Mouse (Mus musculus) lung, postnatal 14 days (tissue): Measurements from ENCODE around the gene Gm11084.
A peak's percentile ranks its signal among the peaks of the same experiment; 100 is the strongest.
"Not testable (repeated sequence)": the region's sequence is repeated elsewhere in the genome, so short reads cannot be mapped to it uniquely, and the experiment has no call there.

Experiments used
- DNase-seq: peaks from one replicate; pipeline ENCODE4 v3.0.0; 2021

Gm11084 gene

DNA sequence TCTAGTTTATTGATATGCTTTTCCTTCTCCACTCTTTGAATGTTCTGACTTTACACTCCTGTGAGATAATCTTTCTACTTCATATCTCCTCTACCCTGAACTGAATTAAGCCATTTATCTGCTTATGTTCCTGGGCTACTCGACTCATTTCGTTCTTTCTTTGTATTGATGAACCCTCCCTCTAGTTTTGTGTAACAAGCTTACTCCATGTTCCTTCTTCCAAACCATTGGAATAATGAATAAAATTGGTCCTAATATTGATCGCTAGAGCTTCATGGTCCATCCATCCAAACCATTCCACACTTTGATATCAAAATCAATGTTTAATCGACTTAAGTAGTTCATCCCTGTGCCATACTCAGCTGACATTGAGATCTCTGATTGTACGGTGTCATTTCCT is at the start of gene Gm11084:
Gm11084 (minus strand) TSS at position 101 of the 400 bp plus-strand sequence.
- no peak for DNase-seq

- DNase-seq, result no peak
Measured at GRCm38 (mm10) chr2:73031061-73032055, 44.8 kb upstream of the Gm11084 start.

DNA sequence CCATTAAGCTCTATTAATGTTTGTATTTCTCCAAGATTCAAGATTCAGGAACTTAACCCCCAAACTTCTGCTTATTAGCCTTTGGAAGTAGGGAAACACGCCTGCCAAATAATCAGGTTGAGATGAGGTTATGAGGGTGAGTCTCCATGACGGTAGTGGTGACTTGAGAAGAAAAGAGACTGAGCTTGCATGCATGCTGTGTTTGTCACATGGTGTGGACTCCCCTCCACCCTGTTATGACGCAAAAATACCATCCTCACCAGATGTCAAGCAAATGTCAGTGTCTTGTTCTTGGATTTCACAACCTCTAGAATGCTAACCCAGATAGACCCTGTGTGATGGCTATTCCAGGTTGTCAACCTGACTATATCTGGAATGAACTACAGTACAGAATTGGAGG is 43.3 kb upstream of the Gm11084 start:
- no peak for DNase-seq

GRCm38 (mm10) chr2:73028019-73028418 is 41.5 kb upstream of the Gm11084 start:
- no peak for DNase-seq

GRCm38 (mm10) chr2:73027126-73027525 is 40.6 kb upstream of the Gm11084 start:
- DNase-seq, result no peak

- peak; percentile 38 for DNase-seq
Measured at GRCm38 (mm10) chr2:73023803-73024202, 37.3 kb upstream of the Gm11084 start.

DNA sequence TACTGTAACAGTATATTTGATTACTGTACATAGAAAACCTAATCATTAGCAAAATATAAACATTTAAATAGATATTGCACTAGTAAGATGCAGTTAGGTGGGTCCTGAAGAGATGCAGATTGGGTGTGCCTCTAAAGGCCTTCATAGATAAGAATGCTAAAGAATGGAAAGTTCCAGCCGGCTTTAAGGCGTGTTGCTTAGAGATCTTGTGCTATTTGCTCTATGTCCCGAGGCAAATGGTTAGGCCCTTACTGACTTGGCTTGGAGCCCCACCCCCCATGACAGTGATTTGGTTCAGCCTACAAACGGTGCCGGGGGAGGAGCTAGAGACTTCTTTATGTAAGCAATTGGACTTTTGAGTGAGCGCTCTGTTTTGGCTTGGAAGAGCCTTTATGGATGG is 34.5 kb upstream of the Gm11084 start:
- DNase-seq, result no peak

DNA sequence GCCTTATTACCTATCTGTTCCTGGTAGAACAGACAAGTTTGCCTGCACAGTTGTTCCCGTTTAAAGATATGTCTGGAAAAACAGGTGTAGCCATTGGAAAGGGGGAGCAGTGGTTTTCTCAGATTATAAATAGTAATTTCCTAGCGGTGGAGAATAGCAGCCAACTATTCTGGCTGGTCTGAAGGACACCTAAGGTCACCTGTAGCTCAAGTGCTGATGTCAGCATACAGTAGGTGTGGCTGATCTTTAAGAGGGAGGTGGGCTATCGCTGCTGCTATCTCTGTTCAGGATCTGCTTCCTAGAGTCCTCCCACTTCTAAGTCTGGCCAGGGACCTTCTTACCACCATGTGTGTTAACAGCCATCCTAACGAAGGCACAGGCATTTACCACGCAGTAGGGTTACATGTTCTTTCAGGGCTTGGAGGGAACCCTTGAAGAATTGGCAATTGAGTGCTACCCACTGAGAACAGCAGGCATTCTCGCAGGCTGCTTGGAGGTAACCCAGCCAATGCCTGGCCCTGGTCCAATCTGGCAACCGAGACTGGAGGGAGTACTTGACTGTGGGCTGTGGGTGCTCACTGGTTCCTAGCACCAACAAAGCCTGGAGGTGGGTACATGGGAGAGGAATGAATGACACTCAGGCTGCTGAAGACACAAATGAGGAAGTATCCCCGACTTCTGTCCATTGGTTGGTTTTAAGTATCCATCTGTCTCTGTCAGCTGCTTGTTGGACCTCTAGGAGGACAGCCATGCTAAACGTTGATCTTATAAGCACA is 33.0 kb upstream of the Gm11084 start:
- peak; percentile 69 for DNase-seq

DNA sequence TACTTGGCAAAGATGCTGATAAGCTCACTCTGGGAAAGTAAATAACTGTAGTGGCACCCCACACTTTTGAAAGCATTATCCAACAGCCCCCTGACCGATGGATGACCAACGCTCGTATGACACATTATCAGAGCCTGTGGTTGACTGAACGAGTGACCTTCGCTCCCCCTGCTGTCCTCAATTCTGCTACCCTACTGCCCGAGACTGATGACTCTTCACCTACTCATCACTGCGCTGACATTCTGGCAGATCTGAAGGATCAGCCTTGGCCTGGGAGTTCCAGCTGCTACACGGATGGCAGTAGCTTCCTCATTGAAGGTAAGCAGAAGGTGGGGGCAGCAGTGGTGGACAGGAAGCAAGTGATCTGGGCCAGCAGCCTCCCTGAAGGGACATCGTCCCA is 27.5 kb upstream of the Gm11084 start:
- DNase-seq, result not testable (repeated sequence)

DNA sequence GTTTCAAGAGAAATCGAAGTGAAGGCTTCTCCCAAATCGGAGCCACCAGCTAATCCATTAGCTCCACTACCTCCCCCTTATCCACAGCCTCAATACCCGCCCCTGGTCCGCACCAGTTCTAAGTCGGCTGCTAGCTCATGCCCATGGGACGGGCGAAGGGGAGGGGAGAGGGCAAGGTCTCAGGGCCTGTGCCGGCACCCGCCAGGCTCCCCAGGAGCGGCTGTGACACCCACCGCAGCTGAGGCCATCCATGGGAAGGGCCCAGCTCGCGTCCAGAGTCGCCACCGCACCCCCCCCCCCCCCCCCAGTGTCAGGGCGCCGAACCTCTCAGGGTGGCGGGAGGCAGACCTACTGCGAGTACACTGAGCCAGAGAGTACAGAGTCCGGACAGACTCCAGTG is 26.1 kb upstream of the Gm11084 start:
- no peak for DNase-seq

GRCm38 (mm10) chr2:73007472-73007871 is 21.0 kb upstream of the Gm11084 start:
- DNase-seq, result no peak

- no peak for DNase-seq
Measured at GRCm38 (mm10) chr2:73005611-73006515, 19.3 kb upstream of the Gm11084 start.

DNA sequence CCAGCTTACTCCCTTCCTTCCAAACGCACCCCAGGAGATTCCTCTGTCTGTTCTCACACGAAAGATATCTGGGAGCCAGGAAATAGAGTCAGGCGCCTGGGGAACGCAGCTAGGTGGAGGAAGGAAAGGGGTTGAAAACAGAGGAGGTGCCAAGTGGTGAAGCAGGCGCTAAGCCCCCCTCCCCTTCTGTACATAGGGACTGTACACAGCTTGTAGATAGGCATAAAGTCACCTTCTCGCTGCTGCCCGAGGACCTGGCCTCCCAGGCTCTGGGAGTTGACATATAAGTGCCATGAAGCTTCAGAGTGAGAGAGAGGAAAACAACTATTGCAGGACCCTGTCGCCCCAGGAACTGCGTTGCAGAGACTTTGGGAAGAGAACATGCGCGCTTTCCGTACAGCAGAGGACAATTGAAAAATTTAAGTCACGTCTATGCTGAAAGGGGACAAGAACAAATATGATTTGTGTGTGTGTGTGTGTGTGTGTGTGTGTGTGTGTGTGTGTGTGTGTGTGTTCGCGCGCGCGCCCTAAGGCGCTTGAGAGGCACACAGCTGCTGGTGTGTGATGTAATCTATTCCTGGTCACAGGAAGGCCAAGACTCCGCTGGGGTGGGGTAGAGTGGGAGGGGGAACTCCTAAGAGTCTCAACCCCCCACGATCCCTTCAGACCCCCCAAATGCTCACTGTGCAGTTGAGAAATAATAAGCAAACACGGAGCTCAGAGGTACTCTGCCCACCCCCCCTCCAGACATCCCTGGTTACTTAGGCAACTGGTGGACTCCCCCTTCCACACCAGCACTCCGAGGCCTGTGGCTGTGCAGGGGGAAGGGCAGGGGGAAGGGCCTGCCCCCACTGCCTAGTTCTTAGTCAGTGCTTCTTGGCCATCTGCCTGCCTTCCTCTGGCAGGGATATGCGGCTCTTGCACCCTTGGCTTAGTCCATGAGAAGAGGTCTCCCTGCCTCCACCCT is 17.5 kb upstream of the Gm11084 start:
- peak; percentile 86 for DNase-seq

DNA sequence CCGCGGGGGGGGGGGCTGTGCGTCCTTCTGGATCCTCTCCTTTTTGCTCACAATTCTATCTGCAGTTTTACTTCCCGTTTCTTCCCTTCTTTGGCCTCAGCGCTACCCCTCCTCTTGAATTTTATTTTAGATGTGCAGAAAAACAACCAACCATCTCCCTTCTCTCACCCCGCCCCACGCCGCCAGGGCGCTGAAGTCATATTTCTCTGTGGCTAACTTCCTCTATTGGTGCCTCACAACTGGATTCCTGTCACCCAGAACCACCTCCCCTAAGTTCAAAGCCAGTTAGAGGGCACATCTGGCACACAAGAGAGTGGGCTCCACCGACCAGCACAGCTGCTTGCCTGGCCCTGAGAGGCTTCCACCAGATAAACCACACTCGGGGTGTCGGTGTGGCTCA is 16.5 kb upstream of the Gm11084 start:
- peak; percentile 50 for DNase-seq

GRCm38 (mm10) chr2:73002451-73002850 is 15.9 kb upstream of the Gm11084 start:
- no peak for DNase-seq

DNA sequence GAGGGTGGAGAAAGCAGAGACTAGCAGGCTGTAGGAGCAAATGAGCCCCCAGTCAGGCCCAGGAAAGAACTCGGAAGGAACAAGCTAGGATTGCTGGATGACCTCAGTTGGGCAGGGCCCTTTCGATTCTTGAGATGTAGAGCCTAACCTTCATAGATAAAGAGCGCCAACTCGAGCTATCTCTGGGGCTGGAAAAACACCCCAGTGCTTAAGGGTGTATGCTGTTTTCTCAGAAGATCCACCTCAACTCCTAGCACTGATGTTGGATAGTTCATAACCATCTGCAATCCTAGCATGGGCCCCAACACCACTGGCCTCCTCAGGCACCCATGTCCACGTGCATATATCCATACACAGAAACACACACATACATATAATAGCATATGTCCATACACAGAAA is 15.5 kb upstream of the Gm11084 start:
- DNase-seq, result no peak

GRCm38 (mm10) chr2:73000194-73000593 is 13.7 kb upstream of the Gm11084 start:
- no peak for DNase-seq

DNA sequence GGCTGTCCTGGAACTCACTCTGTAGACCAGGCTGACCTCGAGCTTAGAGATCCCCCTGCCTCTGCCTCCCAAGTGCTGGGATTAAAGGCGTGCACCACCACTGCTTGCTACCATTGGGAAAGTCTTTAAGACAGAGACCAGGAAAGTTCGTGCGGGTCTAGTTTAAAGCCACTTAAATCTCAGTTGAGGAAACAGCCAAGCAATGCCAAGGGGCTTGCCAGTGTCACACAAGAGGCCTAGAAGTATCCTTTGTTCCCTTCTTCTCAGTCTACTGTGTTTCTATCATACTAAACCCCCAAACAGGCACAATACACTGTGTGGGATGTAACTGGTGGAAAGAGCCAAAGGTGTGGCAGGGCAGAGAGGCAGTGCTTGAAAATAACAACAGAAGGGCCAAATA is 11.1 kb upstream of the Gm11084 start:
- no peak for DNase-seq

DNA sequence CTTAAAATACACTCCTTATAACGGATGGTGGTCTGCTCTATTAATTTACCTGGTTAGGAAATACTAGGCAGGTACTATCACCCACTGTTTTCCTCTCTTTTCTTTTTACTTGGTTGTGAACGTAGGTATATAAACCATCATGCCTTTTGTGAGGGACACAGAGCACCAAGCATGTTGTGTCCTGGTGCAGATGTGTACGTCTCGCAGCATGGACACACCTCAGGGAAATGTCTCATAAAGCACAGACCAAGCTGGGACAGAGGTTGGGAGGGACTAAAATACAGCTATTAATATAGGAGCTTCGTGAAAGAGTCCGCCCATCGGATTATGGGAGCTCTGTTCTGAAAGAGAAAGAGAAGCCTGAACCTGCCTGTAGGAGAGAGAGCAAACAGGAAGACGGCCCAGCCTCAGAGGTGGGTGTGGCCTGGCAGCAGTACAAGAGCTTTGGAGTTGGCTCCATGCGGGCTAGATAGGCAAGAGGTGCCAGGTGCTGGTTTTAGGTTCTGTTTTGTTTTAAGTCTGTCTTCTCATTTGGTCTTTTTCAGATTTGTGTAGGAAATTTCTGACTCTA is 10.4 kb upstream of the Gm11084 start:
- DNase-seq, result peak; percentile 78

GRCm38 (mm10) chr2:72995346-72996097 is 9.0 kb upstream of the Gm11084 start:
- DNase-seq, result peak; percentile 53
